Mouse (Mus musculus) common myeloid progenitor, adult 5-6 weeks (primary cell): ENCODE measurements around the gene Hao2. TPM values are rescaled to one million over a fixed set of nuclear protein-coding genes. Genes with fewer than 3 reads are reported as not detected.

ENCODE experiments used
- ATAC-seq: replicated peaks from 2 replicates; pipeline ENCODE4 v1.8.0; 2016; ENCODE audit warnings: low read depth, mild to moderate bottlenecking, moderate TSS enrichment, inconsistent platforms; ENCODE audit not compliant: poor library complexity, severe bottlenecking
- total RNA-seq: library from RNA; stranded (forward); fragments of 200-1000, 187-1606 nt; gene quantifications from 2 replicates; pipeline ENCODE4 v1.2.3, GENCODE M21; 2017

The Hao2 gene
- total RNA-seq, 1 experiment from 2014 or later, result not detected

GRCm38 (mm10) chr3:98859576-98859975 is 33.5 kb downstream of the Hao2 start, which contains the start of gene Hsd3b1:
Hsd3b1 (minus strand) TSS chr3:98859794.
- no peak for ATAC-seq

DNA sequence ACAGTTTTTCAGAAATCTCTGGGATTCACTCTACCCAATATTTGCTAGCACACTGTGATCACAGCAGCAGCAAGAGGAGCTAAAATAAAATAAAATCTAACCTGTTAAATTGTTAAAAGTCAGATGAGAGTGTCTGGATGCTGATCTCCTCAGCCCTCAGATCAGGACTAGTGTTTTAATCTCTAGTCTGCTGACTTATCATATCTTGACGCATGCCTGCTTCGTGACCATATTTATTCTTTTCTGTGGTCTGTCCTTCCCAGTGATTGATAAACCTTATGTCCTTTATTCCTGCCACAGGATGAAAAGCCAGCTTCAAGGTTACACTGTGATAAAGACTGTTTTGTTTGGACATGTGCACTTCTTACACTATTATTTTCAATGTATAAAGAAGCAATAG is 35.0 kb downstream of the Hao2 start:
- ATAC-seq, result no peak

GRCm38 (mm10) chr3:98856892-98857291 is 36.1 kb downstream of the Hao2 start:
- ATAC-seq, result no peak

DNA sequence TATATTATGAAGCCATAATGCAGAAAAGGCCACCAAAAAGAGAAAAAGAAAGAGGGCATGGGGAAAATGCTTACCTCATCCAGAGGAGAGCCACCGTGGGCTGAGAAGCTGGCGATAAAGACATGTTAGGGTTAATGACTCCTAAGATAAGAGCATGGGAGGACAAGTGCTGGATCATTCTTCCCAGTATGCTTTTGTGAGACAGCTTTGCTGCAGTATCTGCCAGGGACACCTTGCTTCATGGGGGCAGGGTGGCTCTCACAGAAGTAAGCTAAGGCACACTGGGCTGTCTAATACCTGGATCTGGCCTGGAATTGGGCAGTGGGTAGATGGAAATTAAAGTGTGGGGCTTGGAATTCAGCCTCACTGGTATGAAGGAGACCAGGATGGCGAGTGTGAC is 37.9 kb downstream of the Hao2 start:
- ATAC-seq, result no peak

- ATAC-seq, result no peak
Measured at GRCm38 (mm10) chr3:98853685-98854084, 39.4 kb downstream of the Hao2 start.

DNA sequence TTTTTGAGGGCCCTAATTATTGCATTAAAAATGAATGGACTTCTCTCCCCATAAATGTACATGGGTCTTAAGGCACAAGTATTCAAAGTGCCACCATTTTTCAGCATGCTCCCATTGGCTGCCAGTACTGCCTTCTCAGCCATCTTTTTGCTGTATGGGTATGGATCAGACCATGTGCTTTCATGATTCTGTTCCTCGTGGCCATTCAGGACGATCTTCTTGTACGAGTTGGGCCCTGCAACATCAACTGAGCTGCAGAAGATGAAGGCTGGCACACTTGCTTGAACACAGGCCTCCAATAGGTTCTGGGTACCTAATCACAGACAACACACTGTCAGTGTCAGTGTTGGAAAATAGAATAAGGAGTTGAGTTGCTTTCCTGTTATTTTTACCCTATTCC is 40.0 kb downstream of the Hao2 start:
- ATAC-seq, result no peak

DNA sequence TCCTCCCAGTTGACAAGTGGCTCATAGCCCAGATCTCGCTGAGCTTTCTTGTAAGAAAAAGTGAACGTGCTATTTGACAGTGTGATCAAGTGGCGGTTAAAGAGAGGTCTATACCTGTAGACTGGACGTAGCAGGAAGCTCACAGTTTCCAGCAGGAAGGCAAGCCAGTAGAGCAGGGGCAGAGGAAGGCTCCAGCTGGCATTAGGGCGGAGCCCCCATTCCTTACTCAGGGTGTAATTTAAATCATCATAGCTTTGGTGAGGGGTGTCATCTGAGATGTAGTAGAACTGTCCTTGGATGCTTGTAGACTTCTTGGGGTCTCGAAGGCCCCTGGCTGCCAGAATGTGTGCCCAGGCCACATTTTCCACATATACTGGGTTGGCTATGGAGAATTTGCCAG is 40.4 kb downstream of the Hao2 start:
- ATAC-seq, result no peak

DNA sequence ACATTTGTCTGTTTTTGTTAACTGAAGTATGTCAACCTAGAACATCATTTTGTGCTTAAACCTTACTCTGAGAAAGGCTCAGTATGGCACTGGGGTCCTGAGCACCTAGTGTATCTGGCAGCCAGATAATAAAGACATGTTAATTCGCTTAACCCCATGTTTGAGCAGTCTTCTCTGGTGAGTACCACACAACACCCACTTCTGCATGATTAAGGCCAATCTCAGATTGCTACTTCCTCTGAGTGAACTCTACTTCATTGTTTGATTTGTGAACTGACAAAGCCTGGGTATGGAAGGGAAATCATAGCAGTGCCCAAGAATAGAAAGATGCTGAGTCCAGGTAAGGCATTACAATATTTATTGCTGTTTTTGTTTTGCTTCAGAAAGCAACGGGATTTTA is 41.2 kb downstream of the Hao2 start:
- ATAC-seq, result no peak

DNA sequence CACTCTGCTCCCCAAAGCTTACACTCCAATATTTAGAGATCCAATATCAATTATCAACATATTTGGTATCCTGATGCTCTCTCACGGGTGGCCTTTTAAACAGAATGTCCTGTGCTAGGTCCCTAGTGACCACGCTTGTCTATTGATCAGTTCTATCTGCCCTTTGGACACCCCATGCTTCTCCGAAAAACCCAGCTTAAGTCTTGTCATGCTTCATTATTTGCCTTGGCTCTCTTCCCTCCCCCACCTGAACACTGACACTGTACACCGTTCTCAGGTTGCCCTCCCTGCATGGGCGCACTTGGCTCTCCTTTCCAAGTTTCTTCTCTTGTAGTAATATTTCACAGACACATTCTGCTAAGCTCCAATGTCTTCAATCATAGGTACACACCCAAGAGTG is 42.8 kb downstream of the Hao2 start:
- no peak for ATAC-seq

DNA sequence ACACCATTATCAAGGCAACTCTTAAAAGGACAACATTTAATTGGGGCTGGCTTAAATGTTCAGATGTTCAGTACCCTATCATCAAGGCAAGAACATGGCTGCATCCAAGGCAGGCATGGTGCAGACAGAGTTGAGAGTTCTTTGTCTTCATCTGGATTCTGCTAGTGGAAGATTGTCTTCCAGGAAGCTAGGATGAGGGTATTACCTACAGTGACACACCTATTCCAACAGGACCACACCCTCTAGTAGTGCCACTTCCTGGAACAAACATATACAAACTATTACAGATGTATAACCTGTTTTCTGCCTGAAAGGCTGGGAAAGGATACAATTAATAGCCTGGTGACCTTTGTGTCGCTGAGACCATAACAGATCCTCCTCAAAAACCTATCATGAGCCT is 44.1 kb downstream of the Hao2 start:
- no peak for ATAC-seq

Other genes with a start within 250 kb of the Hao2 start
- gene Hsd3b2, start 168.7 kb downstream of the Hao2 start, total RNA-seq, result not detected in 2 replicates
- gene Hsd3b3, start 130.1 kb downstream of the Hao2 start, total RNA-seq, result not detected in 2 replicates
- not detected in 2 replicates for gene Hsd3b6, start 78.8 kb downstream of the Hao2 start, total RNA-seq
- not detected in 2 replicates for gene Hsd3b1, start 33.4 kb downstream of the Hao2 start, total RNA-seq
- gene Wars2, start 247.8 kb upstream of the Hao2 start, total RNA-seq, result 3.7 and 6.6 TPM in 2 replicates